Mouse (Mus musculus): ENCODE measurements around the gene Nat8f5.

- TF ChIP-seq EP300 (IDR thresholded peaks at IDR 0.05; ENCODE audit: low read depth): no peak
- no peak for TF ChIP-seq CTCF (IDR thresholded peaks at IDR 0.05; ENCODE audit: low read depth)
Measured at GRCm38 (mm10) chr6:85829462-85829861, 8.7 kb upstream of the Nat8f5 start.
